Mouse (Mus musculus) lung, postnatal 4 days (tissue): ENCODE results near the gene Exoc5.
A peak's percentile ranks its signal among the peaks of the same experiment; 100 is the strongest.

Source experiments
- DNase-seq, 2 experiments: peaks; one replicate each; pipeline ENCODE4 v3.0.0; 2021

Exoc5 gene

GRCm38 (mm10) chr14:49001655-49002054 is 64.8 kb downstream of the Exoc5 start:
- DNase-seq, result no peak

GRCm38 (mm10) chr14:48998795-48999194 is 67.7 kb downstream of the Exoc5 start:
- no peak for DNase-seq

- no peak for DNase-seq
These were observed 72.6 kb downstream of the Exoc5 start for GRCm38 (mm10) chr14:48993861-48994260.

- no peak for DNase-seq
These were observed 74.3 kb downstream of the Exoc5 start for GRCm38 (mm10) chr14:48992070-48992580.

- no peak for DNase-seq
These were observed 75.3 kb downstream of the Exoc5 start for GRCm38 (mm10) chr14:48991144-48991522.

- peak; percentile 61 to 71 for DNase-seq
These were observed 75.8 kb downstream of the Exoc5 start for GRCm38 (mm10) chr14:48990471-48991143.

- no peak for DNase-seq
These were observed 76.6 kb downstream of the Exoc5 start for GRCm38 (mm10) chr14:48989831-48990230.

GRCm38 (mm10) chr14:48986231-48986630 is 80.2 kb downstream of the Exoc5 start:
- DNase-seq, result no peak

- peak; percentile 11 to 29 for DNase-seq
These were observed 80.8 kb downstream of the Exoc5 start for GRCm38 (mm10) chr14:48985673-48986072.

GRCm38 (mm10) chr14:48978971-48979388 is 87.5 kb downstream of the Exoc5 start:
- DNase-seq, result no peak

GRCm38 (mm10) chr14:48971546-48971945 is 94.9 kb downstream of the Exoc5 start:
- DNase-seq, result no peak

- no peak for DNase-seq
These were observed 97.8 kb downstream of the Exoc5 start for GRCm38 (mm10) chr14:48968670-48969069.
